Mouse (Mus musculus): ENCODE measurements around the gene Gm9964. TPM values are rescaled to one million over a fixed set of nuclear protein-coding genes. Genes with fewer than 3 reads are reported as not detected.

Gm9964 gene
- not detected in 3 replicates for total RNA-seq (2017)

DNA sequence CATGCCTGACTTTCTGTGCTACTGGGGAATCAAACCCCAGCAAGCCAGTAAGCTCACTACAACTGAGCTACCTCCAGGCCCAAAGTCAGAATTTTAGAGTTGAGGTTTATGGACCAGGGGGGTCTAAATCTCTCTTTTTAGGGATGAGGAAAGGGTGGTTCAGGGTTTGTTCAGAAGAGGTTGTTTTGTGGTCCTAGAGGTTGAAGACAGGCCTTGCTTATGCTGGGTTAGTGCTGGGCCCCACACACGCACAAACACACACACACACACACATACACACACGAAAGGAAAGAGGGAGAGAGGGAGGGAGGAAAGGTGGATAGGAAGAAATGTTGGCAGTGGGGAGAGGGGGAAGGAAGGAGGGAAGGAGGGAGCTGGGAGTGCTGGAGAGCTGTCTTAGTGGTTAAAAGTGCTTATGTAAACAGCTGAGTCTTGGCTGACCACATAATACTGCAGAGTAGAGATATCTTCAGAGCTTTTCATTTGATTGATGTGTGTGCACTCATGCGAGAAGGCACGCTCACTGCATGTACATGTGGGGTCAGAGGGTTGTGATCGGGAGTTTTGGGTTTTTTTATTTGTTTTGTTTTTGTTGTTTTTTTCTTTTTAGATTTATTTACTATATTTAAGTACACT is at the start of gene Gm9964:
Gm9964 (minus strand) TSS at position 51 of the 636 bp plus-strand sequence.
- ATAC-seq (replicated peaks; ENCODE audit: insufficient number of reproducible peaks, low FRiP score, low TSS enrichment, poor library complexity, severe bottlenecking) = no peak

DNA sequence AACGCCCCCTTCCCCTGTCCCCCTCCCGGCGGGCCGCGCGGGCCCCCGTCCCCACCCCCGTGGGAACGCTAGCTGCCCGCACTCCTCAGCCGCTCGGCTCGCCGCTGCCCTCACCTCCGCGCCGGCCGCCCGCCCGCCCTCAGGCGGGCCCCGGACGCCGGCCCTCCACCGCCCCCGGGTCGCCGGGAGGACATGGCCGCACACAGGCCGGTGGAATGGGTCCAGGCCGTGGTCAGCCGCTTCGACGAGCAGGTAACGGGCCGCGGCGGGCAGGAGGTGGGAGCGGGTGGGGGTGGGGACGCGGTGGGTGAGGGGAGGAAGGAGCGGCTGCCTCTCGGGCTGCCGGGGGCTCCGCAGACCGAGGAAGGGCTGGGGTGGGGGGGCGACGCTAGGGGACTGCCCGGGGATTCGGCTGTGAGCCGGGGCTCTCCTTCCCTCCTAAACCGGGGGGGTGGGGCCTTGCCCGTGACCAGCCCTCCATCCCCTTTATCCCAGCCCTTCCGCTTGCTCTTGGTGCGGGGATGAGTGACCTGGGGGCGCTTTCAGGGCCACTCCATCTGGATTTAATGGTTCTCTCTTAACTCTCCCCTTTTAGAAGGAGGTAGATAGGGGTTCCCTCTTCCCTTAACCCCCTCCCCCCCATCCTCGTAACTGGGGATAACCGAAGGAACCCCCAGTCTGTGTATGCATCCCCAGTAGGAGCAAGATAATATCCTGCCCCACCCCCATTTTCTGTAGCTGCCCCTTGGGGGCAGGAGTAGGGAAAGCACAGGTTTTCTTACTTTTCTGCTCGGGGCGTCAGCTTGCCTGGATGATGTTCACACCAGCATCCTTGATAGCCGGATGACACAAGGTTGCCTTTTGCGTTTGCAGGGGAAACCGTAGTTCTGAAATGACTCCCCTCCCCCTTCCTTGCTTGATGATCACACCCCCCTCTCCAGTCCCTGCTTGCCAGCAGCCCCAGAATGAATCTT is 43.4 kb upstream of the Gm9964 start:
- ATAC-seq (replicated peaks; ENCODE audit: insufficient number of reproducible peaks, low FRiP score, low TSS enrichment, poor library complexity, severe bottlenecking) = no peak

DNA sequence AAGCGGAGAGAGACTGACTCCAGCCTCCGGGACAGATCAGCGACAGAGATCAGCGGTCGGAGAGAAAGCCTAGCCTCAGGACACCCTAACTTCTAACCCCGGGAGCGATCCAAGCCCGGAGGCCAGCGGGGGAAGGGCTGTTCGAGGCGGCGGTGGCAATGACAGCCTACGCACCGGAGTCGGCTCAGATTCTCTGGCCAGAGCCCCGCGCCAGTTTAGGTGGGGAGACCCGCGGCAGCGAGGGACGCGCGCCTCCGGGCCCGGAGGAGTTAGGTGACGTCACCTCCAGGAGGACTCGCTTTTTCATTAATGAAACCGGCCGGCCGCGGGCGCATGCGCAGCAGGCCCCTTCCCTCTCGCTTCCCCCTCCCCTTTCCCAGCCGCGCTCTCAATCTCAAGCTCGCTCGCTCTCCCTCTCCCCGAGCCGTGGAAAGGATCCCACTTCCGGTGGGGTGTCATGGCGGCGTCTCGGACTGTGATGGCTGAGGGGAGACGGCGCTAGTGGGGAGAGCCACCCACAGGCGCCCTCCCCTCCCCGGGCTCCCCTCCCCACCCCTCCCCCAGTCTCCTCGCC is 42.6 kb upstream of the Gm9964 start, which contains the start of gene Nf1:
Nf1 (plus strand) TSS at position 460 of the 574 bp plus-strand sequence.
- peak; percentile 96 for ATAC-seq (replicated peaks; ENCODE audit: insufficient number of reproducible peaks, low FRiP score, low TSS enrichment, poor library complexity, severe bottlenecking)

DNA sequence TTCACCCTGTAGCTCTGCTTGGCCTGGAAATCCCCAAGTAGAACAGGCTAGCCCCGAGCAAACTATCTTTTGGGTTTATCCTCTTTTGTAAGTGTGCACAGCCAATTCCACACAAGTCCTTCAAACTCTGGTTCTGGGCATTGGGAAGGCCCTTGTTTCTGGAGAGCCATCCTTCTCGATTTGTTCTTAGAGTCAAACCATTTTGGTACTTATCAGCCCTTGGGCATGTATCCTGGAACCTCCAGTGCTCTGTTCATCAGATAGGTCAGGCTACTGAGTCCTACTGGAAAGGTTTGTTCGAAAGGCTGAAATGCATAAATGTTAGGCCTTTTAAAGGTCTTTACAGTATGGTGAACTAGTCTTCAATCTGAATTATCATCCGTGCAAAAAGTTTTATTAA is 41.9 kb upstream of the Gm9964 start:
- ATAC-seq (replicated peaks; ENCODE audit: insufficient number of reproducible peaks, low FRiP score, low TSS enrichment, poor library complexity, severe bottlenecking) = no peak

DNA sequence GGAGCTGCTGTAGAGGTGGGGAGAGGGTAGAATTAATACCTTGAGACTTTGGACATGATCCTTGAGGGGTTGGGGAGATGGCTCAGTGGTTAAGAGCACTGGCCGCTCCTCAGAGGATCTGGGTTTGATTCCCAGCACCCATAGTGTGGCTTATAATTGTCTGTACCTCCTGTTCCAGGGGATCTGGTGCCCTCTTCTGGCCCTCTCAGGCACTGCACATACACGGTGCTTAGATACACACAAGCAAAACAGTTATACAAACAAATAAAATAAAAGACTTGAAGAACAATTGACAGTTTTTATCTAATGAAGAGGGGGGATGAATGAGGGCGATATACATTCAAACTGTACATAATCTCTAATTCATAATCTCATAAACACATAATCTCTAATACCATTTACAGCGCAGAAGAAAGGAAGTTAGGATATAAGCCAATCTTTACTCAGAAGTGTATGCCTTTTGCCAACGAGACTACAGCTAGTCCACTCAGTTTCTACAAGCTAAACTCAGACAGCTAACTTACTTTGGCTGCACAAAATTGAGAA is 40.1 kb upstream of the Gm9964 start:
- no peak for ATAC-seq (replicated peaks; ENCODE audit: insufficient number of reproducible peaks, low FRiP score, low TSS enrichment, poor library complexity, severe bottlenecking)

DNA sequence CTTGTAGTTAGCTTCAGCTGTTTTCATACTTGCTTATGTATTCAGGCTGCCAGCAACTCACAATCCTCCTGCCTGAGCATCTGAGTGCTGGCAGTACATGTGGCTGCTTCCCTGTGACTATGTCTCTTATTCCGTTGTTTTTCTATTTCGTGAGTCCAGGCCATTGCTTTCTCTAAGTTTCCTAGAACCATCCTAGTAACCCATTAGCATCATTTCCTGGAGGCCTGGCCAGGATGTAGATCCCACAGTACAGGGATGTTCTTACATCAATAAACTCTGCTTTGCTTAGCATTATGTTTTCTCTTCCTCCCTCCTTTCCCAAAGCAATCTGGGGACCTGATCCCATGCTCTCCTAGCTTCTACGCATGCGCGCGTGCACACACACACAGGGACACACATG is 38.4 kb upstream of the Gm9964 start:
- no peak for ATAC-seq (replicated peaks; ENCODE audit: insufficient number of reproducible peaks, low FRiP score, low TSS enrichment, poor library complexity, severe bottlenecking)

DNA sequence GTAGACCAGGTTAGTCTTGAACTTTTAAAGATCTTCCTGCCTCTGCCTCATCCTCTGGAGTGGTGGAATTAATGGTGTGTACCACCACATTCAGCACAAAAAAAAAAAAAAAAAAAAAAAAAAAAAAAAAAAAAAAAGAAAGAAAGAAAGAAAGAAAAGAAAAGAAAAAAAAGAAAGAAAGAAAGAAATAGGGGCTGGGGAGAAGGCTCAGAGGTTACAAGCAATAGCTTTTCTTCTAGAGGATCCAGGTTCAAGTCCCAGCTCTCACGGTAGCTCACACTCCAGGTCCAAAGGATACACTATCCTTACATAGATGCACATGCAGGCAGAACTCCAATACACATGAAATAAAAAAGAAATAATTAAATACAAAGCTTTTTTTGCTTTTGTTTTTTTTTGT is 32.9 kb upstream of the Gm9964 start:
- ATAC-seq (replicated peaks; ENCODE audit: insufficient number of reproducible peaks, low FRiP score, low TSS enrichment, poor library complexity, severe bottlenecking) = no peak

DNA sequence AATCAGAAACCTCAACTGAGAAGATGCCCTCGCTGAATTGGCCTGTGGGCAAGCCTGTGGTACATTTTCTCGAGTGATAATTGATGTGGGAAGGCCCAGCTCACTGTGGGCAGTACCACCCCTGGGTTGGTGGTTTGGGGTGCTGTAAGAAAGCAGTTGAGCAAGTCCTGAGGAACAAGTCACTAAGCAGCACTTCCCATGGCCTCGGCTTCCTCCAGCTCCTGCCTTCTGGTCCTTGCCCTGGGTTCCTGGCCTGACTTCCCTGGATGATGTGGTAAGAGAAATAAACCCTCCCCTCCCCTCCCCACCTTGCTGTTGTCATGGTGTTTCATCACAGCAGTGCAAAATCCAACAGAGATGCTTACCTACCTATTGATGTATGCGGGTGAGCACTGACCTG is 31.4 kb upstream of the Gm9964 start:
- ATAC-seq (replicated peaks; ENCODE audit: insufficient number of reproducible peaks, low FRiP score, low TSS enrichment, poor library complexity, severe bottlenecking) = no peak

DNA sequence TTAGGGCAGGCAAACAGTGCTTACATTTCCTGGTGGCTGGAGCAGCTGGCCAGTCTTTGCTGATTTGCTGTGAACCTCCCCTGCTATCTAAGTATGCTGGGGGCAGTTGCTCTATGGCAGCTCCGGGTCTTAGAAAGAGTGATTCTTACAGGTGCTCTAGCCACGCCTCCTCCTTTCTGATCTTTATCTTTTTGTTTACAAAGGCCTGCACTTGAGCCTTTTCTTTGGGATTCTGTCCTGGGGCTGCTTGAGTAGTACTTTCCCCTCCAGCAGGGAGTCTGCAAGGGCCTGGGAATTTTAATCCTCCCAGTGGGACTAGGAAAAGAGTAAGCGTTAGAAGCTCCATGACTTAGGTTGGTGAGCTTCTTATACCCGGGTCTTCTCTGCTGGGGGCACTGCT is 30.4 kb upstream of the Gm9964 start:
- ATAC-seq (replicated peaks; ENCODE audit: insufficient number of reproducible peaks, low FRiP score, low TSS enrichment, poor library complexity, severe bottlenecking) = no peak

DNA sequence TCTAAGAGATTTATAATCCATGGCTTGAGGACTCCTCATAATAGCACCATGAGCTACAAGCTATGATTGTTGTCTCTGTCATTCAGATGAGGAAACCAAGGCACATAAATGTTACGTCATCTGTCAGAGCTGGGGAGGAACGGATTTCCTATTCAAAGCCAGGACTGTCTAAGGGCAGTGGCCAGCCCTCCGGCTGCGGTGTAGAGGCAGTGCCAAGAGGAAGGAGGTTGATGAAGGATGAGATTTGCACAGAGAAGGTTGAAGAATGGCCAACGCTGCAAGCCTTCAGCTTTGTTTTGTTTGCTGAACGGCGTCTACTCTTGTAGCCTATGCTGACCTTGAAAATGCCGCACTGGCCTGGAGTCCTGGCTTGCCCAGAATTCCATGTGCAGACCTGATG is 29.0 kb upstream of the Gm9964 start:
- ATAC-seq (replicated peaks; ENCODE audit: insufficient number of reproducible peaks, low FRiP score, low TSS enrichment, poor library complexity, severe bottlenecking) = no peak

DNA sequence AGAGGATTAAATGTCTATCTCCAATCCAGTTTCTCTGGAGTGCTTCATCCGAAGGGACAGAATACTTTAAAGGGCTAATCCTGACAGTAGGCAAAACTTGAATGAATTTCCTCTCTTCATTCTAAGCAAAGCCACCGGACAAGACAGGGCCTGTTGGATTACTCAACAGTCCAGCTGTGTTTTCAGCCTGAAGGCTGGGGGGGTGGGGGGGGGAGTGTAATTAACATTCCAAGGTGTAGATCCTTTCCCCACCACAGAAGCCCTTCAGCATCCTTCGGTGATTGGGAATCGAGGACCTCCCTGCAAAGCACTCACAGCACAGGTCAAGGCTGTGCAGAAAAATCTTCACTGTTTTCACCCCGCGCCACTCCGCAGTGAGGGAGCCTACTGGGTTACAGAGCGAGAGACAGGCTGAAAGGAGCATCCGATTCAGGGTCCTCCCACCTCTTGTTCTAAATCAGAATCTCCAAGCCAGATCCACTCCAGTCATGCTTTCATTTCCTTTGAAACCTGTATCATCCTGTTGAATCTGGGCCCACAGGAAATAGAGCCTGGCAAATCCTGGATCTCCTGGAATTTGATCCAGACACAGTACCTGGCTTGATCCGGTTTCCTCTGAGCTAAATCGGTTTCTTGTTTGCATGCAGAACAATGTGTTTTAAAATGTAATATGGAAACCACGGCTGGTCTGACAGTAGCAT is 27.4 kb upstream of the Gm9964 start:
- no peak for ATAC-seq (replicated peaks; ENCODE audit: insufficient number of reproducible peaks, low FRiP score, low TSS enrichment, poor library complexity, severe bottlenecking)

DNA sequence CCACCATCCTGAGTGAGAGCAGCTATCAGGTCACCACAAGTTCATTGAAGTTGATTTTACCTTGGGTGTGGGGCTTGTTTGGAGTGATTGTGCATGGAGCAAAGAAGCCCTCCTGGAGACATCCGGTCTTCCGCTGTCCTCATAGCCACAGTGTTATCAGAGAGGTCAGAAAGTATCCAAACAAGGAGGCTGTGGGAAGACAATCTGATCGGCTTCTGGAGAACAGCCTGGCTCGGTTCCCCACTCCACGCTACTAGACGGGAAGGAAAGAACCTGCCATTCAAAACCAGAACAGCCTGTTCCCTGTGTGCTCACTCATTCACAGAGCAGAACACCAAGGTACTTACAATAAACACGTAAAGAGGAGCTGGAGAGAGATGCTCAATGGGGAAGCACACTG is 23.1 kb upstream of the Gm9964 start:
- ATAC-seq (replicated peaks; ENCODE audit: insufficient number of reproducible peaks, low FRiP score, low TSS enrichment, poor library complexity, severe bottlenecking) = no peak

DNA sequence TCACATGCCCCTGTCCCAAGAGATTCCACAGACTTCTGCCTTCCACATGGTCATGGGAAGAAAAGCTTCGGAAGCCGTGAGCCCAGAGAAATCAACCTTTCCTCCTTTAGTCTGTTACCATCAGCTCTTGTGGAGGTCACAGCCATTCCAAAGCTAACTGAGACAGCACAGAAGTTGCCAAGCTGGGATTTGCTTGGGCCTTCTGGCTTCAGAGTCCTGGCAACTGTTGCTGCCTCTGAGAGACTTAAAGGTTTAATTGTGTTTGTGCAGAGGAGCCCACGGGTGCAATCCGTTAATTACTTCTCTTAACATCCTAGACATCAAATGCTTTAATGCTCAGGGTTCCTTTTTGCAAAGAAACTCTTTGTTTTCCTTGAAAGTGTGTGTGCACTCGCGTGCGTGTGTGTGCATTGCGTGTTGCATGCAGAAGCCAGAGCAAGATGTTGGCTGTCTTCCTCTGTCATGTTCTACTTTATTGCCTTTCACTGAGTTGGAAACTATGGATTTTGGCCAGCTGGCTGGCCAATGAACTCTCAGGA is 20.2 kb upstream of the Gm9964 start:
- ATAC-seq (replicated peaks; ENCODE audit: insufficient number of reproducible peaks, low FRiP score, low TSS enrichment, poor library complexity, severe bottlenecking) = no peak

DNA sequence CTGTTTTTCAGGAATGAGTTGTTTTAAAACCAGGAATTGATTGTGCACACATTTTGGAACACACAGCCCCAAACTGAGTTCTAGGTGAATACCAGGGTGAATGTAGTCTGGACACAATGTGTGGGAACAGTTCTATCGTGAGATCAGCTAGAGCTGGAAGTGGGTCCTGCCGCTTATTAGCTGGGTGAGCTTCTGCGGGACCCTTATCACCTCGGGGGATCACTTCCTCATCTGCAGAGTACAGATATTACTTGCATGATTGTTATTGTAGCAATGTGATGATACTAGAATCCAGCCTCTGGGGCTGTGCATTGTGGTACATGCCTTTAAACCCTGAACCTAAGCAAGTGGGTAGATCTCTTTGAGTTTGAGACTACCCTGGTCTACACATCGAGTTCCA is 13.8 kb upstream of the Gm9964 start:
- no peak for ATAC-seq (replicated peaks; ENCODE audit: insufficient number of reproducible peaks, low FRiP score, low TSS enrichment, poor library complexity, severe bottlenecking)

DNA sequence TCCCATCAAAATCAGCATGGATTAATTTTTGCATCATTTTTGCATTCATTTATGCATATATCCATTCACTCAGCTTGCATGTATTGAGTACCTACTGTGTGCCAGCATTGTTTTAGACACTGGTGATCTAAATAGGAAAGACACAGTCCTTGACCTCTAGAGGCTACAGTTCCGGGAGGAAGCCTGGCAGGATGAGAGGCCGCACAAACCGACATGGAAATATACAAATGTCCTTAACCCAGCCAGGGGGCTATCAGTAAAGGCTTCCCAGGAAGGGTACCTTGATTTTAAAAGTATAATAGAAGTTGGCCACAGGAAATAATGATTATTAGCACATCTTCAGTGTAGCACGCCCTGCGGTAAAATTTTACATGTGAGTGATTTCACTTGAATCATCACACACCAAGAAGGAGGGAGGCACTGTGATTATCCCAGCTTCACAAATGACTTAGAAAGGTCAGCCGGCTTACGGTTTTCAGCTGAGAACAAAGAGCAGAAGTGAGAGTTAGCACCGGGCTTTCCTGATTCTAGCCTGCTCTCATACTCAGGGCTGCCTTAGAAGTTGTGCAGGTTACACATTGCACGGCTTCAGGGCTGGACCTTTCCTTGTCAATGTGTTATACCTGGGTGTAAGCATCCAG is 11.0 kb upstream of the Gm9964 start:
- 0 out of 2 replicates have a peak, but pooled peaks have one; percentile 24 for ATAC-seq (replicated peaks; ENCODE audit: insufficient number of reproducible peaks, low FRiP score, low TSS enrichment, poor library complexity, severe bottlenecking)

DNA sequence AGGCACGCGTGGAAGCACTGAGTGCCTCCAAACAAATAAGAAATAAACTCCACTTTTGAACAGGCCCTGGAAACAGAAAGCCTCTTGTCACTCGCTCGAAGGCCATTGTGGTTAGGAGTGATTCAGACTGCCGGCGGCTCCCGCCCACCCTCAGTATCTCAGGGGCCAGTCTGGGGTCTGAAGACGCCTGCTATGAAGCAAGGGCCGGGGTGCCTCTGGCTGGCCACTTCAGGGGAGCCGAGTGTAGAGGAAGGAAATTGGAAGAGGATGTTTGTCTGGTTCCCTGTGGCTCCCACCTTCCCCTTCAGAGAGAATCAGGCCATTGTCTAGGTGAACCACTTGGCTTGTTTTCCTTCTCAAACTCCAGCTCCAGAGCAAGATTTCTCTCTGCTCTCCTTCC is 10.3 kb upstream of the Gm9964 start:
- peak; percentile 48; the same call in 1 of the 2 replicates for ATAC-seq (replicated peaks; ENCODE audit: insufficient number of reproducible peaks, low FRiP score, low TSS enrichment, poor library complexity, severe bottlenecking)

DNA sequence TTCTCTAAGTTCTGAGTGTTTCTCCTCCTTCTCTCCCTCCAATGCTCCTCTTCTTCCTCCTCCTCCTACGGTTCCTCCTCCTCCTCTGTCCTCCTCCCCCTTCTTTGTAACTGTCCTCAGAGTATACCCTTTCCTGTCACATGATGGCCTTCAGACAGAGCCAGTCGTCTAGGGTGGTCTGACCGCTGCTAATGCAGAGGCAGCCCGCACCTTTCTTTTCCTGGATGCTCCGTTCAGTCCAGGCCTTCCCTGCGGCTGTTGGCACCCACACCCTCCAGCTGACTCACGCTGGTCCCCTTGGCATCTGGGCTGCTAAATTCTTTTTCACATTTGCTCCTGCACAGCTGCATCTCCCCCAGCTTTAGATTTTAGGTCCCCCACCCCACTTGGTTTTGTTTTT is 9.8 kb upstream of the Gm9964 start:
- ATAC-seq (replicated peaks; ENCODE audit: insufficient number of reproducible peaks, low FRiP score, low TSS enrichment, poor library complexity, severe bottlenecking) = no peak

DNA sequence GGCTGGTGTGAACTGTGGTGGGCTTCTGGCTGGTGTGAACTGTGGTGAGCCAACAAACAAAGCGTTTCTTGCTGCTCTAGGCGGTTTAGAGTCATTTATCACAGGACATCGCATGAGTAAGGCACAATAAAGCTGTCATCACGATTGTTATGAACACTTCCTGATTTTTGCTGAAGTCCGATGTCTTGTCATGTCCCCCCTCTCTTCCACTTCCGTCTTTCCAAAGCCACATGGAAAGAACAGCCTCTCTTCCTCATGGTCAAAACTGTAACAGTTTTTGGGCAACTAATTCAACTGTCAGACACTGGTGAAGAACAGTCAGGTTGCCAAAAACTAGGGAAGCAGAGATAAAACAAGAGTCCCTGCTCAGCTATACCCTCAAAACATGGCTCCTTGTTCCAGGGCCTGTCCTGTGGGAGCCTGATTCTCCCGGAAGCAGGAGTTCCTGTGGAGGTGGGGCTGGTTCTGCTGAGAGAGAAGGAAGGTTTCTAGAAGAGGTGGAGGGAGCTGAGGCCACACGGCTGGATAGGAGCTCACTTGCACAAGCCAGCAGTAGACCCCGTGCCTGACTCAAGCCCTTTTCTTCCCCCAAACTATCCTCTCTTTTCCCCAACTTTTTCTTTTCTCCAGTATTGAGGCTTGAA is 9.1 kb upstream of the Gm9964 start:
- ATAC-seq (replicated peaks; ENCODE audit: insufficient number of reproducible peaks, low FRiP score, low TSS enrichment, poor library complexity, severe bottlenecking) = peak; percentile 69

Data from monocyte, adult 5-6 weeks (primary cell).